Mouse (Mus musculus): ENCODE results near the gene Ncln. TPM values are rescaled to one million over a fixed set of nuclear protein-coding genes. Genes with fewer than 3 reads are reported as not detected.

The Ncln gene
- polyA plus RNA-seq, 1 experiment from 2014 or later: 69.7 TPM

- no peak for ATAC-seq (replicated peaks)
- Histone ChIP-seq H3K27ac (no peak overlapping the region), H3K4me1 (0 out of 2 replicates have a peak, but pooled peaks cover 3% of the 10 kb centered on the region), H3K27me3 (replicated peaks) (peaks cover 5% of the 10 kb centered on the region; the same call in 1 of the 2 replicates), H3K9ac (no peak overlapping the region), H3K9me3 (no peaks in the 10 kb centered on the region), H3K4me3 (no peak overlapping the region), H3K36me3 (replicated peaks) (no peaks in the 10 kb centered on the region), H3K4me2 (no peak overlapping the region)
- WGBS: 32% methylated on average over 6 of the region's 6 CpGs
Measured at GRCm38 (mm10) chr10:81507095-81507494, 10.9 kb upstream of the Ncln start.

GRCm38 (mm10) chr10:81505016-81505664 lies 8.9 kb upstream of the Ncln start:
- Histone ChIP-seq H3K9me3 (no peaks in the 10 kb centered on the region), H3K4me2 (no peak overlapping the region), H3K27ac (no peak overlapping the region), H3K4me3 (no peak overlapping the region), H3K9ac (no peak overlapping the region), H3K27me3 (replicated peaks) (peaks cover 5% of the 10 kb centered on the region; the same call in 1 of the 2 replicates), H3K4me1 (0 out of 2 replicates have a peak, but pooled peaks cover 3% of the 10 kb centered on the region), H3K36me3 (replicated peaks) (no peaks in the 10 kb centered on the region)
- no peak for ATAC-seq (replicated peaks)
- WGBS: 80% methylated on average over 15 of the region's 15 CpGs

DNA sequence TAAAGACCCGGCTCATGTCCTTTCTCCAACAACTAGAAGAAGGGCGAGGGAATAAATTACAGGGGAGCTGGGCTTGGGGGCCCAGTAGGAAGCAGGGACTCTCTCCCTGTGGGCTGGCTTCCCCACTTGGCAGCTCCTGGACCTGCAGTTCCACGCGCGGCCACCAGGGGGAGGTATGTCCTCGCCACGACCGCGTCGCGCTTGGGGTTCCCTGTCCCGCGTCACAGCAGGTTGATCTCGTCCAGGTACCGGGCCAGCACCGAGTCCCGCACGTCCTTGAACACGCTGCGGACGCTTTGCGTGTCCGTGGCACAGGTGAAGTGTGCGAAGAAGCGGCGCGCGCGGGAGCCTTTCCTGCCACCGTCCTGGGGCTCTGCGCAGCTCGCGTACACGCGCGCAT lies 6.5 kb upstream of the Ncln start:
- Histone ChIP-seq H3K9me3 (no peaks in the 10 kb centered on the region), H3K27ac (no peak overlapping the region), H3K4me2 (peak overlapping the region; percentile 70), H3K27me3 (replicated peaks) (peaks cover 5% of the 10 kb centered on the region; the same call in 1 of the 2 replicates), H3K4me3 (peak overlapping the region; percentile 40), H3K4me1 (peaks cover 5% of the 10 kb centered on the region; the same call in 1 of the 2 replicates), H3K36me3 (replicated peaks) (no peaks in the 10 kb centered on the region), H3K9ac (peak overlapping the region; percentile 42)
- ATAC-seq (replicated peaks): peak; percentile 31; the same call in 1 of the 2 replicates
- 6% methylated on average over 36 of the region's 36 CpGs for WGBS

GRCm38 (mm10) chr10:81501863-81502262 lies 5.7 kb upstream of the Ncln start:
- Histone ChIP-seq H3K27me3 (replicated peaks) (peaks cover 5% of the 10 kb centered on the region; the same call in 1 of the 2 replicates), H3K4me2 (no peak overlapping the region), H3K9me3 (no peaks in the 10 kb centered on the region), H3K4me1 (peaks cover 13% of the 10 kb centered on the region; the same call in 1 of the 2 replicates), H3K4me3 (no peak overlapping the region), H3K27ac (no peak overlapping the region), H3K36me3 (replicated peaks) (no peaks in the 10 kb centered on the region), H3K9ac (no peak overlapping the region)
- ATAC-seq (replicated peaks): no peak
- 83% methylated on average over 5 of the region's 5 CpGs for WGBS

- Histone ChIP-seq H3K27ac (no peak within 1 kb of the TSS), H3K4me1 (peaks cover 20% of the 10 kb centered on the region), H3K9ac (no peak within 1 kb of the TSS), H3K27me3 (replicated peaks) (peaks cover 5% of the 10 kb centered on the region; the same call in 1 of the 2 replicates), H3K4me2 (no peak within 1 kb of the TSS), H3K36me3 (replicated peaks) (no peaks in the 10 kb centered on the region), H3K9me3 (no peaks in the 10 kb centered on the region), H3K4me3 (no peak within 1 kb of the TSS)
- 88% methylated on average over 3 of the region's 3 CpGs for WGBS
- no peak for ATAC-seq (replicated peaks)
Measured at GRCm38 (mm10) chr10:81500032-81500431, 3.8 kb upstream of the Ncln start, which contains the start of gene S1pr4. Gene S1pr4 (minus strand): TSS chr10:81500132.

GRCm38 (mm10) chr10:81499250-81499901 lies 3.2 kb upstream of the Ncln start:
- Histone ChIP-seq H3K9me3 (no peaks in the 10 kb centered on the region), H3K36me3 (replicated peaks) (no peaks in the 10 kb centered on the region), H3K27ac (no peak overlapping the region), H3K4me1 (peaks cover 27% of the 10 kb centered on the region), H3K27me3 (replicated peaks) (peaks cover 5% of the 10 kb centered on the region; the same call in 1 of the 2 replicates), H3K4me3 (no peak overlapping the region), H3K9ac (no peak overlapping the region), H3K4me2 (no peak overlapping the region)
- 79% methylated on average over 19 of the region's 23 CpGs for WGBS
- ATAC-seq (replicated peaks): no peak

- no peaks in the 10 kb centered on the region for H3K9me3 ChIP-seq
- no peak overlapping the region for H3K27ac ChIP-seq
- no peak overlapping the region for H3K4me3 ChIP-seq
- peaks cover 34% of the 10 kb centered on the region for H3K4me1 ChIP-seq
- H3K36me3 ChIP-seq (replicated peaks): no peaks in the 10 kb centered on the region
- no peak overlapping the region for H3K9ac ChIP-seq
- 84% methylated on average over 38 of the region's 38 CpGs for WGBS
- ATAC-seq (replicated peaks): no peak
- no peak overlapping the region for H3K4me2 ChIP-seq
- 0 out of 2 replicates have a peak, but pooled peaks cover under 1% of the 10 kb centered on the region for H3K27me3 ChIP-seq (replicated peaks)
Measured at GRCm38 (mm10) chr10:81498316-81499249, 2.4 kb upstream of the Ncln start.

DNA sequence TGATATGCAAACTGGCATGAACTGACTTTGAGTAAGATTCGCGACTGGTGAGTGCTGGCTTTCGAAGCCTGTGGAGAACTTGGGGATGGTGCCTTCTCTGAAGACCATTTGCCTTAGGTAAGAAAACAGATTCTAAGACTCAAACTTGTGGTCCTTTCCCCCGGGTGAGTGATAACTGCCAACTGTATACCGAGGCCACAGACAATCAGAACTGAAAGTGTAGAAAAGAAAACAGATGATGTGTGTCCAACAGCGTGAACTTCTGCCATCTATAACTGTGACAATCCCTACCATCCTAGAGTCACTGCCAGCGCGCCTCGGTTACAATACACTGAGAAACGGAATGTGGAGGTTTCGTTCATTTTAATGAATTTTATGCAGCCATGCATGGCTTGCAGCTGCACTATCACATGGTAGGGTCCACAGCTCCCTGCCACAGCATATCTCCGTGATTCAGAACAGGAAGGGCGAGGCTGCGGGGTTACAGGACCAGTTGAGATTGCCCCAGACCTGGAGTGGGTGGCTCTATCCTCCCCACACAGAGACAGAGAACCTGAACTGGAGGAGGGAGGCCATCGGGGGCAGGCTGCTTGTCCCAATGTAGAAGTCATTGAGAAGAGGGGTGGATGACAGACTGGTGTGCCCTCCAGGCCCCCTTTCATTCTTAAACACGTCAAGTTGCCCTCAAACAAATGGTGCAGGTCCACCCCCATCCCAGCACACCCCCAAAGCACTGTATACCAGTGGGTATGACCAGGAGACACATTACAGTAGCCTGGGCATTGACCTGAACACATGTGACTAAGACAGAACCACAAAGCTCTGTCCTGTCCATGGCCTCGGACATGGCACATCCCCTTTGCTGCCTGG lies 1.4 kb upstream of the Ncln start:
- WGBS: 78% methylated on average over 17 of the region's 17 CpGs
- H3K4me2 ChIP-seq: peak overlapping the region; percentile 84
- peak overlapping the region; percentile 80; the same call in 1 of the 2 replicates for H3K27ac ChIP-seq
- peaks cover 31% of the 10 kb centered on the region for H3K4me1 ChIP-seq
- no peak overlapping the region; the same call in 1 of the 2 replicates for H3K9ac ChIP-seq
- no peaks in the 10 kb centered on the region for H3K27me3 ChIP-seq (replicated peaks)
- no peak for ATAC-seq (replicated peaks)
- H3K4me3 ChIP-seq: peak overlapping the region; percentile 83
- H3K9me3 ChIP-seq: no peaks in the 10 kb centered on the region
- no peaks in the 10 kb centered on the region for H3K36me3 ChIP-seq (replicated peaks)

GRCm38 (mm10) chr10:81496969-81497368 lies 777 bp upstream of the Ncln start:
- peak overlapping the region; percentile 84 for H3K4me2 ChIP-seq
- peak overlapping the region; percentile 83 for H3K4me3 ChIP-seq
- peaks cover 31% of the 10 kb centered on the region for H3K4me1 ChIP-seq
- peak overlapping the region; percentile 80 for H3K27ac ChIP-seq
- WGBS: 27% methylated on average over 4 of the region's 4 CpGs
- no peak for ATAC-seq (replicated peaks)
- H3K9ac ChIP-seq: peak overlapping the region; percentile 44
- H3K27me3 ChIP-seq (replicated peaks): no peaks in the 10 kb centered on the region
- no peaks in the 10 kb centered on the region for H3K9me3 ChIP-seq
- peaks cover under 1% of the 10 kb centered on the region; the same call in 1 of the 2 replicates for H3K36me3 ChIP-seq (replicated peaks)

GRCm38 (mm10) chr10:81495616-81496263 lies 452 bp downstream of the Ncln start:
- Histone ChIP-seq H3K36me3 (replicated peaks) (peaks cover 11% of the 10 kb centered on the region; the same call in 1 of the 2 replicates), H3K9me3 (no peaks in the 10 kb centered on the region), H3K27ac (peak overlapping the region; percentile 80), H3K4me1 (peaks cover 31% of the 10 kb centered on the region), H3K27me3 (replicated peaks) (no peaks in the 10 kb centered on the region), H3K4me3 (peak overlapping the region; percentile 83), H3K4me2 (peak overlapping the region; percentile 84), H3K9ac (peak overlapping the region; percentile 71)
- 2% methylated on average over 41 of the region's 41 CpGs for WGBS
- ATAC-seq (replicated peaks): peak; percentile 40

- no peaks in the 10 kb centered on the region for H3K27me3 ChIP-seq (replicated peaks)
- no peak for ATAC-seq (replicated peaks)
- peak overlapping the region; percentile 83 for H3K4me3 ChIP-seq
- peak overlapping the region; percentile 84 for H3K4me2 ChIP-seq
- peaks cover 31% of the 10 kb centered on the region for H3K4me1 ChIP-seq
- 80% methylated on average over 6 of the region's 6 CpGs for WGBS
- H3K36me3 ChIP-seq (replicated peaks): peaks cover 11% of the 10 kb centered on the region; the same call in 1 of the 2 replicates
- no peaks in the 10 kb centered on the region for H3K9me3 ChIP-seq
- H3K27ac ChIP-seq: no peak overlapping the region
- peak overlapping the region; percentile 71 for H3K9ac ChIP-seq
Measured at GRCm38 (mm10) chr10:81495151-81495550, 1.0 kb downstream of the Ncln start.

All from midbrain, embryonic 15.5 days (tissue).